Mouse (Mus musculus): ENCODE measurements at regions not wholly inside any gene's neighbourhood (a gene's known extent, or its start where the extent isn't known, plus 50 kb on each side); places are given as distances from the start of the nearest gene placed in this dataset.

GRCm38 (mm10) chr5:101242651-101243050 lies 397.1 kb downstream of the Gpat3 start:
- Histone ChIP-seq H3K9ac (no peak overlapping the region), H3K36me3 (no peaks in the 10 kb centered on the region), H3K4me3 (no peak overlapping the region), H3K9me3 (no peaks in the 10 kb centered on the region), H3K27me3 (0 out of 2 replicates have a peak, but pooled peaks cover 12% of the 10 kb centered on the region), H3K27ac (no peak overlapping the region), H3K4me1 (replicated peaks) (peaks cover 13% of the 10 kb centered on the region), H3K4me2 (no peak overlapping the region)
- ATAC-seq (ENCODE audit: low FRiP score) = no peak
- 89% methylated on average over 2 of the region's 2 CpGs for WGBS

DNA sequence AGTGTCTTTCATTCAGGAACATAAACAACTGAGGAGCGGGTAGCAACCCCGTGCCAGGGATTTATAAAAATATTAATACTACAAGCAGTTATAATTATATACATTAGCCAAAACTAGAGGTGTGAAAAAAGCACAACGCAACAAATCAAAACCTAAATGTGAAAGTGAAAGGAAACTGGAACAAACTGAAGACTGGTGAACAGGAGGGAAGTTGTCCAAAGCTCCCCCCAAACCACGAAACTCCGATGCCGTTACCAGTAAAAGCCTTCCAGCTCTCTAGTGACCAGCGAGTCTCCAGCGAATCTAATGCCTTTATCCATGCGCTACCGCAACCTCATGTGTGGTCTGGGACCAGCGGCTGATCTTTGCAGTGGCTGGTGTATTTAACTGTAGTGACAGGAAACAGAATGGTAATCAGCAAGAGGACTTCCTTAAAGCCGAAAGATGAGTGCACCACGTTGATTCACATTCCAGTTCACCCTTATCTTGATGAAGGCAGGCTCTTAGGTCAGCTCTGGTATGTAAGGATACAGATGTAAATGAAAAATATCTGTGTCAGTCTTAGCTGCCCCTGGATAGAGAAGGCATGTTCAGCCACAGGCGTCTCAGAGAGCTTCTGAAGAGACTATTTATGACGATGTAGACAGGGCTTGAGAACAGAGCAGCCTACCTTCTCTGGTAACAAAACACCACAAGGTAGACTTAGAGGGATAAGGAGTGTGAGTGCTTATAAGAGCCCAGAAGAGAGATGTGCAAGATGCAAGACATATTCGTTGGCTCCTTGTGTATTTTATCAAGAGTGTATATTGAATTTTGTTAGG lies 394.0 kb downstream of the Gpat3 start:
- H3K27me3 ChIP-seq = 0 out of 2 replicates have a peak, but pooled peaks cover 12% of the 10 kb centered on the region
- H3K27ac ChIP-seq = no peak overlapping the region
- no peaks in the 10 kb centered on the region for H3K4me1 ChIP-seq (replicated peaks)
- H3K4me3 ChIP-seq = no peak overlapping the region
- H3K9ac ChIP-seq = no peak overlapping the region
- no peak overlapping the region for H3K4me2 ChIP-seq
- H3K9me3 ChIP-seq = no peaks in the 10 kb centered on the region
- 80% methylated on average over 16 of the region's 16 CpGs for WGBS
- no peak for ATAC-seq (ENCODE audit: low FRiP score)
- H3K36me3 ChIP-seq = no peaks in the 10 kb centered on the region

DNA sequence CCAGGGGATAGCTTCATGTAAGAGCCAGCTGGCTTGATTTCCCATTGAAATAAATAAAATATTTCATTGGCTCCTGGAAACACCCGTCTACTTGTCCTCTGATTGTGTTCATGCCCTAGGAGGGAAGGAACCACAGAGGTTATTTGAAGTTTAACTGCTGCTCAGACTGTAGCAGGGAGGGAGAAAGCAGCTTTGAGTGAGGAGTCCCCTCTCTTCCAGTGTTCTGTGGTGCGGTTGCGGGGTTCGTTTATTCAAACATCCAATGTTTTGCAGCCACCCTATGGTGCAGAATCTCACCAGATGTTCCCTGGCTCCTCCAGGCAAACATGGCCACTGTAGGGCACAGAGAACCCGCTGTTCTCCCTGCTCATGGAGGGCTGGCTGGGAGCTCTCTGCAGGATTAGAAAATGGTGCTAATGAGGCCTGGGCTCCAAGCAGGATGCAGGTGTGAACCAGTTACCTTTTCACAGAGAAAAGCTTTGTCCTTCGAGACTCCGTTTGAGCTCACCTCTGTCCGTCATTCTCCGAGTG lies 390.7 kb downstream of the Gpat3 start:
- 78% methylated on average over 9 of the region's 9 CpGs for WGBS
- H3K4me2 ChIP-seq = no peak overlapping the region
- H3K9me3 ChIP-seq = no peaks in the 10 kb centered on the region
- no peak overlapping the region for H3K9ac ChIP-seq
- H3K27ac ChIP-seq = no peak overlapping the region
- 0 out of 2 replicates have a peak, but pooled peaks cover 8% of the 10 kb centered on the region for H3K27me3 ChIP-seq
- no peak for ATAC-seq (ENCODE audit: low FRiP score)
- H3K4me3 ChIP-seq = no peak overlapping the region
- H3K36me3 ChIP-seq = no peaks in the 10 kb centered on the region
- no peaks in the 10 kb centered on the region for H3K4me1 ChIP-seq (replicated peaks)

- Histone ChIP-seq H3K9ac (no peak overlapping the region), H3K4me2 (no peak overlapping the region), H3K4me3 (no peak overlapping the region), H3K4me1 (replicated peaks) (no peaks in the 10 kb centered on the region), H3K36me3 (no peaks in the 10 kb centered on the region), H3K27me3 (0 out of 2 replicates have a peak, but pooled peaks cover 3% of the 10 kb centered on the region), H3K9me3 (0 out of 2 replicates have a peak, but pooled peaks cover 4% of the 10 kb centered on the region), H3K27ac (no peak overlapping the region)
- 90% methylated on average over 10 of the region's 10 CpGs for WGBS
- ATAC-seq (ENCODE audit: low FRiP score) = no peak
These were observed 376.9 kb downstream of the Gpat3 start for GRCm38 (mm10) chr5:101222390-101222789.

GRCm38 (mm10) chr5:101218082-101218481 lies 372.6 kb downstream of the Gpat3 start:
- no peak for ATAC-seq (ENCODE audit: low FRiP score)
- Histone ChIP-seq H3K36me3 (no peaks in the 10 kb centered on the region), H3K9ac (no peak overlapping the region), H3K4me1 (replicated peaks) (no peaks in the 10 kb centered on the region), H3K4me3 (no peak overlapping the region), H3K27me3 (0 out of 2 replicates have a peak, but pooled peaks cover 3% of the 10 kb centered on the region), H3K9me3 (0 out of 2 replicates have a peak, but pooled peaks cover 4% of the 10 kb centered on the region), H3K27ac (no peak overlapping the region), H3K4me2 (no peak overlapping the region)
- WGBS = 90% methylated on average over 3 of the region's 3 CpGs

DNA sequence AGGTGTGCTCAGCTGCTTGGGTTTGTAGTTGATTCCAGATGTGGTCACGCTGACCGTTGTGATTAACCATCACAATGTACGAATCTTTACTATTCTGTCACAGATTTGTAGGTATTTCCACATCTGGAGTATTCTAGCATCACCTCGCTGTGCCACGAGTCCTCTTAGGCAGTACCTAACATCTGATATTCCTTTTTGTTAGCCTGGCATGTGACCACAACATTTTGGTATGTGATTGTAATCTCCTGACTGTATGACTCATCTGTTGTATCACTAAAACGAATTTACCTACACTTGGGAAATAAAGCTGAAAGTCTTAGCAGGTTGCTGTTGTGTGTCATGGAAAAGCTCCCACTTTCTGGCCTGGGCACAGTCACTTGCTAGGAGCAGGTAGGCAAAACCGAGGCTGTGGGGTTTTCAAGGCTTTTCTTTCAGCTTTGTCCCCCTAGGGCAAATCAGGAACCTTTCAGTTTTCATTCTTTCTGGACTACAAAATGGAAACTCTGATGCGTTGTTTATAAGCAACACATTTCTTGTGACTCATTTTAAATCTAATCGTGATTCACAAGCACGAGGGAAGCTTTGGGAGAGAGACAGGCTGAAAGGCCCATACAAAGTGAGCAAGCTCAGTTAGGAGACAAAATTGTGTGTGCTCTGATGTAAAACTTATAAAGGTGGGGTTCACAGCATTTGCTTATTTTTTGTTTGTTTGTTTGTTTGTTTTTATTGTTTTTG lies 371.5 kb downstream of the Gpat3 start:
- H3K4me2 ChIP-seq = no peak overlapping the region
- 0 out of 2 replicates have a peak, but pooled peaks cover 1% of the 10 kb centered on the region for H3K27me3 ChIP-seq
- WGBS = 91% methylated on average over 10 of the region's 10 CpGs
- ATAC-seq (ENCODE audit: low FRiP score) = no peak
- H3K4me3 ChIP-seq = no peak overlapping the region
- no peak overlapping the region for H3K9ac ChIP-seq
- H3K4me1 ChIP-seq (replicated peaks) = no peaks in the 10 kb centered on the region
- no peak overlapping the region for H3K27ac ChIP-seq
- H3K9me3 ChIP-seq = 0 out of 2 replicates have a peak, but pooled peaks cover 4% of the 10 kb centered on the region
- H3K36me3 ChIP-seq = no peaks in the 10 kb centered on the region

GRCm38 (mm10) chr5:101211974-101212373 lies 366.5 kb downstream of the Gpat3 start:
- Histone ChIP-seq H3K4me1 (replicated peaks) (no peaks in the 10 kb centered on the region), H3K27me3 (no peaks in the 10 kb centered on the region), H3K4me2 (no peak overlapping the region), H3K27ac (no peak overlapping the region), H3K4me3 (no peak overlapping the region), H3K36me3 (no peaks in the 10 kb centered on the region), H3K9ac (no peak overlapping the region), H3K9me3 (no peaks in the 10 kb centered on the region)
- ATAC-seq (ENCODE audit: low FRiP score) = no peak
- 91% methylated on average over 4 of the region's 4 CpGs for WGBS

DNA sequence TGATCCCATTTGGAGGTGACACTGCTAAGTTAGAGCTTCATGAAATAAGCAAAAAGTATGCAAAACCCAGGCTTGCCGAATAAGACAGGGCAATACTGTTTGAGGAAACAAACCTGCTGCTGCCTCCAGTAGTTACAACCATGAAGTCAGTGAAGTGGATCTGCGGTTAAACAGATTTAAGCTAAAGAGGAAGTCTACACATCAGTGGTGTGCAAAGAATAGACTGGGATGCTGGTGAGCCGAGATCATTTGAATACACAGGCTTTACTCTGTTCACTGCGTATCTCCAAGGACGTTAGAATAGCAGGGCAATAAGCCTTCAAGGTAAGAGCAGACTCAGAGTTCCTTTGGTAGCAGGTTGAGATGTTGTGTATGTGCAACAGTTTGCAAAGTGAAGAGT lies 362.6 kb downstream of the Gpat3 start:
- Histone ChIP-seq H3K27me3 (0 out of 2 replicates have a peak, but pooled peaks cover 2% of the 10 kb centered on the region), H3K4me3 (no peak overlapping the region), H3K4me2 (no peak overlapping the region), H3K27ac (no peak overlapping the region), H3K9ac (no peak overlapping the region), H3K4me1 (replicated peaks) (no peaks in the 10 kb centered on the region), H3K9me3 (peaks cover 6% of the 10 kb centered on the region), H3K36me3 (no peaks in the 10 kb centered on the region)
- no peak for ATAC-seq (ENCODE audit: low FRiP score)
- WGBS = 91% methylated on average over 5 of the region's 5 CpGs

- H3K36me3 ChIP-seq = no peaks in the 10 kb centered on the region
- no peak overlapping the region for H3K27ac ChIP-seq
- no peak for ATAC-seq (ENCODE audit: low FRiP score)
- no peaks in the 10 kb centered on the region for H3K9me3 ChIP-seq
- H3K27me3 ChIP-seq = no peaks in the 10 kb centered on the region
- H3K4me1 ChIP-seq (replicated peaks) = peaks cover 10% of the 10 kb centered on the region; the same call in 1 of the 2 replicates
- no peak overlapping the region for H3K9ac ChIP-seq
- H3K4me3 ChIP-seq = no peak overlapping the region
- no peak overlapping the region for H3K4me2 ChIP-seq
- WGBS = 82% methylated on average over 4 of the region's 4 CpGs
These were observed 350.0 kb downstream of the Gpat3 start for GRCm38 (mm10) chr5:101195501-101195900.

DNA sequence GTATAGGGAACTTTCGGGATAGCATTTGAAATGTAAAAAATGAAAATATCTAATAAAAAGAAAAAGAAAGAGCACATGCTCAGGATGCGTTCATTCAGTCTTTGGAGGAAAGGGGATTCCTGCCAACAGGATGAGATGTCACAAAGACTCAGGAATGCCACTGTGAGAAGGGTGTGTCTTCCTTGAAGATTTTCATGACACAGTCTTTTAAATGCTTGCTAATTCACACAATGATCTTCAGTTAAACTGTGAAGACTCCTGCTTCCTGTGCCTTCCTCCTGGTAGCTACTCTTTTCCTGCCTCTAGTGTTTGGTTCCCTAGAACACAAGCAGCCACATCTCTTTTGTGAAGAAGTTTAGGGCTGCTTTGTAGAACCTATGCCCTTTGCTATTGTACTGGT lies 345.5 kb downstream of the Gpat3 start:
- Histone ChIP-seq H3K4me2 (no peak overlapping the region), H3K4me3 (no peak overlapping the region), H3K9me3 (no peaks in the 10 kb centered on the region), H3K36me3 (no peaks in the 10 kb centered on the region), H3K27me3 (0 out of 2 replicates have a peak, but pooled peaks cover 3% of the 10 kb centered on the region), H3K4me1 (replicated peaks) (0 out of 2 replicates have a peak, but pooled peaks cover 3% of the 10 kb centered on the region), H3K9ac (no peak overlapping the region), H3K27ac (no peak overlapping the region)
- WGBS = 95% methylated on average over 2 of the region's 2 CpGs
- ATAC-seq (ENCODE audit: low FRiP score) = no peak

DNA sequence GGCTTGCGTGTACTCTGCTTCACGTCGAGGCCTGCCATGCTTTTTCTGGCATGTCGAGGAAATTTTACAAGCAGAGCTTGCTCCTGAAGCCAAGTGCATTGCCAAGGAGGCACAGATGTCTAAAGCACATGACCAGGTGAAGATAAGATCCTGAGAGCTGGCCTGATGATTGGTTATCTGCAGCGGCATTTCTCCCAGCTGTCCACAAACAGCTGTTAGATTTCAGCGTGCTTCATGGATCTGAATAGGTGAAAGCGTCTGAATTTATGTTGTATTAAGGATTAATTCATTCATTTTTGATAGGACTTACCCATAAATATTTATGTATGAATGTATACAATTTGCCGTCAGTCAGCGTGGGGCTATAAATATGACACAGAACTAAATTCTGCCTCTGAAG lies 327.7 kb downstream of the Gpat3 start:
- Histone ChIP-seq H3K27me3 (no peaks in the 10 kb centered on the region), H3K9me3 (no peaks in the 10 kb centered on the region), H3K4me1 (replicated peaks) (peaks cover 3% of the 10 kb centered on the region), H3K36me3 (no peaks in the 10 kb centered on the region), H3K9ac (no peak overlapping the region), H3K4me3 (no peak overlapping the region), H3K4me2 (no peak overlapping the region), H3K27ac (no peak overlapping the region)
- ATAC-seq (ENCODE audit: low FRiP score) = no peak
- whole genome bisulfite sequencing = 82% methylated on average over 9 of the region's 9 CpGs

DNA sequence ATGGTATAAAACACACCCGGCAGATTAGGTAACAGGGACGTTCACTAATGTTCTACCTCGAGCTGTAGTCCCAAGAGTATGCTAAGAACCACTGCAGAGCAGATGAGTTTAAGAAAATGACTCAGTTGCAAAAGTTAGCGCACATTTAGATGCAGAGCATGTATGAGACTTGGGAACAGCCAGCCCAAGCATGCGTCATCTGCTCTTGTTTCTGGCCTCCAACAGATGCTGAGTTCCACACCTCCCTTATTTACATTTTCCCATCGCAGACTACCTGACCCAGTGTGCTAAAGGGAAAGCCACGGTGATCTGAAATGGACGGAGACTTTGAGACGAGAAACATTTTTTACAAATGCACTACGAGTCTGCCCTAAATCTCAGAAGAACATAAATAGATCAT lies 327.3 kb downstream of the Gpat3 start:
- no peak for ATAC-seq (ENCODE audit: low FRiP score)
- H3K4me2 ChIP-seq = no peak overlapping the region
- H3K9me3 ChIP-seq = no peaks in the 10 kb centered on the region
- no peak overlapping the region for H3K4me3 ChIP-seq
- H3K36me3 ChIP-seq = no peaks in the 10 kb centered on the region
- 74% methylated on average over 10 of the region's 10 CpGs for WGBS
- H3K27ac ChIP-seq = no peak overlapping the region
- H3K9ac ChIP-seq = no peak overlapping the region
- H3K4me1 ChIP-seq (replicated peaks) = peaks cover 3% of the 10 kb centered on the region
- H3K27me3 ChIP-seq = no peaks in the 10 kb centered on the region
